In genomic region chr6:54039805-54040447, GRCm38 (mm10) we compare ENCODE assay signal across 8 mouse cellular contexts. TPM values are rescaled to one million over a fixed set of nuclear protein-coding genes. Genes with fewer than 3 reads are reported as not detected.
DNase-seq lines count a peak whose midpoint lies in the region; ATAC-seq and TF ChIP-seq lines count a peak whose summit lies in the region.

No protein-coding gene starts in this region.

- TF ChIP-seq CTCF in C2C12 (IDR thresholded peaks at IDR 0.05; ENCODE audit: control insufficient read depth, insufficient read depth, insufficient read length), result no peak

- H3K4me3 ChIP-seq in C2C12 (ENCODE audit: insufficient read depth, poor library complexity, severe bottlenecking), result peak overlapping the region; percentile 34
- H3K4me3 ChIP-seq in embryonic facial prominence, embryonic 12.5 days, result peak overlapping the region; percentile 66
- peak overlapping the region; percentile 68 for H3K4me3 ChIP-seq in heart, embryonic 16.5 days (ENCODE audit: low read length)
- peak overlapping the region; percentile 46 for H3K4me3 ChIP-seq in neural tube, embryonic 11.5 days (ENCODE audit: low read depth, low read length)

- peak; percentile 75 to 83 for DNase-seq in adrenal gland, postnatal 36 days
- DNase-seq in kidney, postnatal 14 days, result peak; percentile 87
- peak; percentile 59 to 64 for DNase-seq in lung, adult 18-20 months
- DNase-seq in neural tube, embryonic 11.5 days (ENCODE audit: low spot score), result peak; percentile 80
- DNase-seq in testis, postnatal 10 days (ENCODE audit: low spot score), result peak; percentile 56

- H3K9me3 ChIP-seq in embryonic facial prominence, embryonic 12.5 days, result no peaks in the 10 kb centered on the region
- H3K9me3 ChIP-seq in heart, embryonic 16.5 days (replicated peaks; ENCODE audit: control insufficient read depth, low read length), result no peaks in the 10 kb centered on the region; the same call in 1 of the 2 replicates
- no peaks in the 10 kb centered on the region for H3K9me3 ChIP-seq in neural tube, embryonic 11.5 days (ENCODE audit: control insufficient read depth, low read length)

- H3K79me2 ChIP-seq in C2C12 (ENCODE audit: control insufficient read depth, insufficient read depth), result no peaks in the 10 kb centered on the region

- peak; percentile 67 for ATAC-seq in embryonic facial prominence, embryonic 12.5 days (ENCODE audit: insufficient number of reproducible peaks, insufficient read depth, low FRiP score, low TSS enrichment)
- ATAC-seq in heart, embryonic 16.5 days (replicated peaks; ENCODE audit: extremely low read depth, insufficient read depth, low FRiP score), result peak; percentile 79
- ATAC-seq in neural tube, embryonic 11.5 days (ENCODE audit: insufficient read depth, low FRiP score, low TSS enrichment), result peak; percentile 80

- H3K9ac ChIP-seq in embryonic facial prominence, embryonic 12.5 days, result peak overlapping the region; percentile 80
- H3K9ac ChIP-seq in heart, embryonic 16.5 days (ENCODE audit: low read length), result peak overlapping the region; percentile 83
- H3K9ac ChIP-seq in neural tube, embryonic 11.5 days (ENCODE audit: low read length), result peak overlapping the region; percentile 90

- H3K79me3 ChIP-seq in C2C12 (ENCODE audit: low read depth), result no peaks in the 10 kb centered on the region

- H3K4me2 ChIP-seq in embryonic facial prominence, embryonic 12.5 days (replicated peaks), result peak overlapping the region; percentile 87
- peak overlapping the region; percentile 95 for H3K4me2 ChIP-seq in heart, embryonic 16.5 days (ENCODE audit: low read depth, low read length)
- peak overlapping the region; percentile 91 for H3K4me2 ChIP-seq in neural tube, embryonic 11.5 days (ENCODE audit: low read depth)

- no peaks in the 10 kb centered on the region for H3K27me3 ChIP-seq in C2C12 (ENCODE audit: control insufficient read depth, insufficient read depth, insufficient read length)
- H3K27me3 ChIP-seq in embryonic facial prominence, embryonic 12.5 days, result peaks cover 36% of the 10 kb centered on the region
- peaks cover 13% of the 10 kb centered on the region for H3K27me3 ChIP-seq in heart, embryonic 16.5 days (ENCODE audit: control insufficient read depth, insufficient read depth, low read length)
- peaks cover 20% of the 10 kb centered on the region for H3K27me3 ChIP-seq in neural tube, embryonic 11.5 days (ENCODE audit: control insufficient read depth, insufficient read depth, low read length)

- H3K36me3 ChIP-seq in C2C12 (ENCODE audit: control insufficient read depth, insufficient read depth), result no peaks in the 10 kb centered on the region
- H3K36me3 ChIP-seq in embryonic facial prominence, embryonic 12.5 days, result no peaks in the 10 kb centered on the region
- H3K36me3 ChIP-seq in heart, embryonic 16.5 days (ENCODE audit: control insufficient read depth, insufficient read depth), result no peaks in the 10 kb centered on the region
- no peaks in the 10 kb centered on the region for H3K36me3 ChIP-seq in neural tube, embryonic 11.5 days (ENCODE audit: control insufficient read depth, insufficient read depth, low read length)

- H3K27ac ChIP-seq in embryonic facial prominence, embryonic 12.5 days, result peak overlapping the region; percentile 74
- H3K27ac ChIP-seq in heart, embryonic 16.5 days (ENCODE audit: low read length), result peak overlapping the region; percentile 13; the same call in 1 of the 2 replicates
- H3K27ac ChIP-seq in neural tube, embryonic 11.5 days (ENCODE audit: low read depth, low read length), result peak overlapping the region; percentile 87

- WGBS in embryonic facial prominence, embryonic 12.5 days, result under 1% methylated on average over 62 of the region's 62 CpGs
- under 1% methylated on average over 62 of the region's 62 CpGs for WGBS in heart, embryonic 16.5 days
- under 1% methylated on average over 60 of the region's 62 CpGs for WGBS in neural tube, embryonic 11.5 days

- H3ac ChIP-seq in C2C12 (ENCODE audit: control insufficient read depth, insufficient read length, low read depth), result peak overlapping the region; percentile 75

- peaks cover 11% of the 10 kb centered on the region for H3K4me1 ChIP-seq in embryonic facial prominence, embryonic 12.5 days
- peaks cover 5% of the 10 kb centered on the region for H3K4me1 ChIP-seq in heart, embryonic 16.5 days (ENCODE audit: control insufficient read depth, insufficient read depth, low read length)
- H3K4me1 ChIP-seq in neural tube, embryonic 11.5 days (ENCODE audit: control insufficient read depth, insufficient read depth, low read length), result no peaks in the 10 kb centered on the region; the same call in 1 of the 2 replicates

TF ChIP-seq in C2C12, 6 proteins besides CTCF, POLR2A, EP300 and RAD21:
- TF ChIP-seq MYOD1 (IDR thresholded peaks at IDR 0.05; ENCODE audit: control insufficient read depth, insufficient read length, low read depth) (no peak), CEBPB (IDR thresholded peaks at IDR 0.05; ENCODE audit: low read depth) (no peak), MAX (IDR thresholded peaks at IDR 0.05) (no peak), MYOG (IDR thresholded peaks at IDR 0.05; ENCODE audit: control insufficient read depth, extremely low read depth, insufficient read length) (no peak), FOSL1 (IDR thresholded peaks at IDR 0.05; ENCODE audit: insufficient read depth, low read length, poor library complexity, severe bottlenecking) (no peak), USF1 (IDR thresholded peaks at IDR 0.05; ENCODE audit: low read depth) (no peak)

RNA-seq across cellular contexts. Expression of gene Chn2, which starts 0.6 kb away (rescaled TPM):
- 6.4 TPM for polyA plus RNA-seq in C2C12 (2012; fragmentation: generic; extraction: Trizol)
- 10 to 100 TPM in 1 of 2 experiments, 1 to 10 TPM in 1; 5.5 to 15.6 TPM for total RNA-seq in adrenal gland, postnatal 36 days (2021)
- polyA plus RNA-seq in embryonic facial prominence, embryonic 12.5 days (2016; fragmentation: Nextera tagmentation; extraction: Ambion mirVana), result 12.5 and 13.3 TPM in 2 replicates
- polyA plus RNA-seq in heart, embryonic 16.5 days (2015; fragmentation: Nextera tagmentation; extraction: Ambion mirVana), result 5.4 and 5.5 TPM in 2 replicates
- polyA plus RNA-seq in neural tube, embryonic 11.5 days (2014; fragmentation: Nextera tagmentation; extraction: Ambion mirVana), result 22.2 and 24.2 TPM in 2 replicates

Comparison
In these comparisons a context has a peak if more than half of its experiments do, and no peak if none do; other contexts are left out.
1. Peak in every context shown above with its lines: DNase-seq, ATAC-seq, H3K4me3 ChIP-seq and H3K27ac ChIP-seq.
2. H3K27ac ChIP-seq: peak in every context shown above with its lines; median percentile 87 in neural tube, embryonic 11.5 days; 74 in embryonic facial prominence, embryonic 12.5 days; 13 in heart, embryonic 16.5 days.